Mouse (Mus musculus): Measurements from ENCODE around the gene Cemip2. TPM values are rescaled to one million over a fixed set of nuclear protein-coding genes. Genes with fewer than 3 reads are reported as not detected.
"Not testable (repeated sequence)": the region's sequence is repeated elsewhere in the genome, so short reads cannot be mapped to it uniquely, and the experiment has no call there.

The Cemip2 gene
- polyA plus RNA-seq, 1 experiment from 2014 or later = 52.1 TPM

GRCm38 (mm10) chr19:21860132-21860531 is 82.0 kb downstream of the Cemip2 start:
- no peaks in the 10 kb centered on the region for H3K9me3 ChIP-seq (ENCODE audit: control insufficient read depth, low read length)
- no peak for ATAC-seq (ENCODE audit: insufficient number of reproducible peaks, low FRiP score, low TSS enrichment, low read depth)
- H3K27me3 ChIP-seq (ENCODE audit: control insufficient read depth, insufficient read depth, low read length) = no peaks in the 10 kb centered on the region
- H3K36me3 ChIP-seq (ENCODE audit: control insufficient read depth, insufficient read depth, low read length) = peaks cover 6% of the 10 kb centered on the region; the same call in 1 of the 2 replicates
- 79% methylated on average over 5 of the region's 5 CpGs for WGBS
- no peaks in the 10 kb centered on the region for H3K4me1 ChIP-seq (ENCODE audit: control insufficient read depth, insufficient read depth, low read length)
- H3K9ac ChIP-seq (ENCODE audit: low read length) = no peak overlapping the region
- H3K27ac ChIP-seq (replicated peaks; ENCODE audit: low read depth, low read length) = no peak overlapping the region
- DNase-seq (ENCODE audit: low spot score) = no peak
- H3K4me3 ChIP-seq (ENCODE audit: low read depth, low read length) = no peak overlapping the region
- no peak overlapping the region for H3K4me2 ChIP-seq (ENCODE audit: low read depth, severe bottlenecking)

GRCm38 (mm10) chr19:21860894-21861293 is 82.8 kb downstream of the Cemip2 start:
- no peak overlapping the region for H3K27ac ChIP-seq (replicated peaks; ENCODE audit: low read depth, low read length)
- ATAC-seq (ENCODE audit: insufficient number of reproducible peaks, low FRiP score, low TSS enrichment, low read depth) (no peak), DNase-seq (ENCODE audit: low spot score) (no peak)
- 87% methylated on average over 6 of the region's 6 CpGs for WGBS
- no peak overlapping the region for H3K9ac ChIP-seq (ENCODE audit: low read length)
- H3K9me3 ChIP-seq (ENCODE audit: control insufficient read depth, low read length) = no peaks in the 10 kb centered on the region
- H3K27me3 ChIP-seq (ENCODE audit: control insufficient read depth, insufficient read depth, low read length) = no peaks in the 10 kb centered on the region
- H3K4me1 ChIP-seq (ENCODE audit: control insufficient read depth, insufficient read depth, low read length) = no peaks in the 10 kb centered on the region
- no peak overlapping the region for H3K4me3 ChIP-seq (ENCODE audit: low read depth, low read length)
- H3K36me3 ChIP-seq (ENCODE audit: control insufficient read depth, insufficient read depth, low read length) = peaks cover 6% of the 10 kb centered on the region; the same call in 1 of the 2 replicates
- H3K4me2 ChIP-seq (ENCODE audit: low read depth, severe bottlenecking) = no peak overlapping the region

GRCm38 (mm10) chr19:21862289-21862990 is 84.3 kb downstream of the Cemip2 start:
- H3K9me3 ChIP-seq (ENCODE audit: control insufficient read depth, low read length) = no peaks in the 10 kb centered on the region
- 88% methylated on average over 5 of the region's 5 CpGs for WGBS
- H3K9ac ChIP-seq (ENCODE audit: low read length) = no peak overlapping the region
- no peaks in the 10 kb centered on the region for H3K27me3 ChIP-seq (ENCODE audit: control insufficient read depth, insufficient read depth, low read length)
- H3K4me3 ChIP-seq (ENCODE audit: low read depth, low read length) = no peak overlapping the region
- ATAC-seq (ENCODE audit: insufficient number of reproducible peaks, low FRiP score, low TSS enrichment, low read depth) (no peak), DNase-seq (ENCODE audit: low spot score) (no peak)
- H3K36me3 ChIP-seq (ENCODE audit: control insufficient read depth, insufficient read depth, low read length) = peaks cover 2% of the 10 kb centered on the region; the same call in 1 of the 2 replicates
- H3K4me1 ChIP-seq (ENCODE audit: control insufficient read depth, insufficient read depth, low read length) = no peaks in the 10 kb centered on the region
- no peak overlapping the region for H3K4me2 ChIP-seq (ENCODE audit: low read depth, severe bottlenecking)
- no peak overlapping the region for H3K27ac ChIP-seq (replicated peaks; ENCODE audit: low read depth, low read length)

GRCm38 (mm10) chr19:21862991-21863931 is 85.1 kb downstream of the Cemip2 start:
- ATAC-seq (ENCODE audit: insufficient number of reproducible peaks, low FRiP score, low TSS enrichment, low read depth) = no peak

GRCm38 (mm10) chr19:21865242-21866055 is 87.3 kb downstream of the Cemip2 start:
- Histone ChIP-seq H3K4me2 (ENCODE audit: low read depth, severe bottlenecking) (no peak overlapping the region), H3K27ac (replicated peaks; ENCODE audit: low read depth, low read length) (no peak overlapping the region), H3K4me3 (ENCODE audit: low read depth, low read length) (no peak overlapping the region), H3K27me3 (ENCODE audit: control insufficient read depth, insufficient read depth, low read length) (no peaks in the 10 kb centered on the region), H3K9me3 (ENCODE audit: control insufficient read depth, low read length) (no peaks in the 10 kb centered on the region), H3K36me3 (ENCODE audit: control insufficient read depth, insufficient read depth, low read length) (no peaks in the 10 kb centered on the region), H3K4me1 (ENCODE audit: control insufficient read depth, insufficient read depth, low read length) (no peaks in the 10 kb centered on the region), H3K9ac (ENCODE audit: low read length) (no peak overlapping the region)
- ATAC-seq (ENCODE audit: insufficient number of reproducible peaks, low FRiP score, low TSS enrichment, low read depth) (no peak), DNase-seq (ENCODE audit: low spot score) (no peak)
- WGBS = 85% methylated on average over 7 of the region's 7 CpGs

More at GRCm38 (mm10) chr19:21862991-21863931, 85.1 kb downstream of the Cemip2 start:
- H3K27me3 ChIP-seq (ENCODE audit: control insufficient read depth, insufficient read depth, low read length) = no peaks in the 10 kb centered on the region
- no peak overlapping the region for H3K4me3 ChIP-seq (ENCODE audit: low read depth, low read length)
- H3K9me3 ChIP-seq (ENCODE audit: control insufficient read depth, low read length) = no peaks in the 10 kb centered on the region
- WGBS = 87% methylated on average over 9 of the region's 9 CpGs
- H3K9ac ChIP-seq (ENCODE audit: low read length) = no peak overlapping the region
- H3K36me3 ChIP-seq (ENCODE audit: control insufficient read depth, insufficient read depth, low read length) = peaks cover 2% of the 10 kb centered on the region; the same call in 1 of the 2 replicates
- no peaks in the 10 kb centered on the region for H3K4me1 ChIP-seq (ENCODE audit: control insufficient read depth, insufficient read depth, low read length)
- no peak for DNase-seq (ENCODE audit: low spot score)
- no peak overlapping the region for H3K27ac ChIP-seq (replicated peaks; ENCODE audit: low read depth, low read length)
- H3K4me2 ChIP-seq (ENCODE audit: low read depth, severe bottlenecking) = no peak overlapping the region

GRCm38 (mm10) chr19:21866094-21866493 is 88.0 kb downstream of the Cemip2 start:
- Histone ChIP-seq H3K9ac (ENCODE audit: low read length) (no peak overlapping the region), H3K27me3 (ENCODE audit: control insufficient read depth, insufficient read depth, low read length) (no peaks in the 10 kb centered on the region), H3K27ac (replicated peaks; ENCODE audit: low read depth, low read length) (no peak overlapping the region), H3K4me1 (ENCODE audit: control insufficient read depth, insufficient read depth, low read length) (no peaks in the 10 kb centered on the region), H3K36me3 (ENCODE audit: control insufficient read depth, insufficient read depth, low read length) (no peaks in the 10 kb centered on the region), H3K4me2 (ENCODE audit: low read depth, severe bottlenecking) (no peak overlapping the region), H3K9me3 (ENCODE audit: control insufficient read depth, low read length) (no peaks in the 10 kb centered on the region), H3K4me3 (ENCODE audit: low read depth, low read length) (no peak overlapping the region)
- no peak for ATAC-seq (ENCODE audit: insufficient number of reproducible peaks, low FRiP score, low TSS enrichment, low read depth)
- DNase-seq (ENCODE audit: low spot score) = no peak

GRCm38 (mm10) chr19:21866756-21867155 is 88.6 kb downstream of the Cemip2 start:
- 88% methylated on average over 4 of the region's 4 CpGs for WGBS
- ATAC-seq (ENCODE audit: insufficient number of reproducible peaks, low FRiP score, low TSS enrichment, low read depth); H3K27ac ChIP-seq (replicated peaks; ENCODE audit: low read depth, low read length); H3K4me1 ChIP-seq (ENCODE audit: control insufficient read depth, insufficient read depth, low read length); H3K9me3 ChIP-seq (ENCODE audit: control insufficient read depth, low read length); H3K36me3 ChIP-seq (ENCODE audit: control insufficient read depth, insufficient read depth, low read length); H3K9ac ChIP-seq (ENCODE audit: low read length); H3K27me3 ChIP-seq (ENCODE audit: control insufficient read depth, insufficient read depth, low read length); DNase-seq (ENCODE audit: low spot score); H3K4me3 ChIP-seq (ENCODE audit: low read depth, low read length); H3K4me2 ChIP-seq (ENCODE audit: low read depth, severe bottlenecking): not testable (repeated sequence)

GRCm38 (mm10) chr19:21868471-21868870 is 90.3 kb downstream of the Cemip2 start:
- 81% methylated on average over 2 of the region's 2 CpGs for WGBS
- no peak for ATAC-seq (ENCODE audit: insufficient number of reproducible peaks, low FRiP score, low TSS enrichment, low read depth)

More at GRCm38 (mm10) chr19:21868471-21868870, 90.3 kb downstream of the Cemip2 start:
- Histone ChIP-seq H3K4me3 (ENCODE audit: low read depth, low read length) (no peak overlapping the region), H3K27ac (replicated peaks; ENCODE audit: low read depth, low read length) (no peak overlapping the region), H3K36me3 (ENCODE audit: control insufficient read depth, insufficient read depth, low read length) (no peaks in the 10 kb centered on the region), H3K9ac (ENCODE audit: low read length) (no peak overlapping the region), H3K4me2 (ENCODE audit: low read depth, severe bottlenecking) (no peak overlapping the region), H3K9me3 (ENCODE audit: control insufficient read depth, low read length) (no peaks in the 10 kb centered on the region), H3K4me1 (ENCODE audit: control insufficient read depth, insufficient read depth, low read length) (no peaks in the 10 kb centered on the region), H3K27me3 (ENCODE audit: control insufficient read depth, insufficient read depth, low read length) (no peaks in the 10 kb centered on the region)
- no peak for DNase-seq (ENCODE audit: low spot score)

All from limb, embryonic 11.5 days (tissue).